Mouse (Mus musculus) kidney, embryonic 14.5 days (tissue): ENCODE data around the gene Aurkaip1. TPM values are rescaled to one million over a fixed set of nuclear protein-coding genes. Genes with fewer than 3 reads are reported as not detected.
A peak's percentile ranks its signal among the peaks of the same experiment; 100 is the strongest.

Experiments
- ATAC-seq: fragments of 200-750 bp; cut with Nextera tagmentation; 2 replicates; pipeline ENCODE4 v1.8.0; 2017; ENCODE audit warnings: moderate number of reproducible peaks, mild to moderate bottlenecking, moderate TSS enrichment, moderate library complexity; ENCODE audit not compliant: low FRiP score, low TSS enrichment
- H3K27ac ChIP-seq: fragments of 300-500 bp; sonication (generic); 2 replicates; pipeline ENCODE4 v1.5.1; 2014; ENCODE audit warnings: low read depth, mild to moderate bottlenecking, low read length, moderate library complexity, mixed read lengths
- H3K27me3 ChIP-seq: fragments of 300-500 bp; sonication (generic); 2 replicates; pipeline ENCODE4 v1.6.1; 2014; ENCODE audit warnings: mild to moderate bottlenecking, low read length; ENCODE audit not compliant: control insufficient read depth, insufficient read depth
- H3K36me3 ChIP-seq: fragments of 300-500 bp; sonication (generic); 2 replicates; pipeline ENCODE4 v1.6.1; 2014; ENCODE audit warnings: low read length, mixed read lengths; ENCODE audit not compliant: control insufficient read depth, insufficient read depth
- H3K4me1 ChIP-seq: fragments of 300-500 bp; sonication (generic); 2 replicates; pipeline ENCODE4 v1.6.1; 2014; ENCODE audit warnings: low read length, mixed read lengths; ENCODE audit not compliant: control insufficient read depth, insufficient read depth
- H3K4me2 ChIP-seq: fragments of 300-500 bp; sonication (generic); replicated peaks from 2 replicates; pipeline ENCODE4 v1.6.1; 2014; ENCODE audit warnings: low read depth, mild to moderate bottlenecking, low read length
- H3K4me3 ChIP-seq: fragments of 300-500 bp; sonication (generic); 2 replicates; pipeline ENCODE4 v1.5.1; 2014; ENCODE audit warnings: mild to moderate bottlenecking, low read length
- H3K9ac ChIP-seq: fragments of 300-500 bp; sonication (generic); 2 replicates; pipeline ENCODE4 v1.6.1; 2014; ENCODE audit warnings: low read depth, mild to moderate bottlenecking, low read length, moderate library complexity
- H3K9me3 ChIP-seq: fragments of 300-500 bp; sonication (generic); 2 replicates; pipeline ENCODE4 v1.6.1; 2016; ENCODE audit warnings: low read length; ENCODE audit not compliant: control insufficient read depth
- WGBS: fragments of 180-500 bp; shearing (Covaris S2); extraction: QIAGEN DNeasy Blood & Tissue Kit; methylation state at CpG from one replicate; pipeline ENCODE4 v1.1.7; 2014; 5-methylcytosine and 5-hydroxymethylcytosine counted together
- polyA plus RNA-seq: library from polyadenylated mRNA; unstranded; fragments of >200 nt; fragmentation: Nextera tagmentation; extraction: Ambion mirVana; gene quantifications from 2 replicates; pipeline ENCODE4 v1.2.1, GENCODE M21; 2014

The Aurkaip1 gene
- polyA plus RNA-seq, 1 experiment from 2014 or later, result 134 TPM

DNA sequence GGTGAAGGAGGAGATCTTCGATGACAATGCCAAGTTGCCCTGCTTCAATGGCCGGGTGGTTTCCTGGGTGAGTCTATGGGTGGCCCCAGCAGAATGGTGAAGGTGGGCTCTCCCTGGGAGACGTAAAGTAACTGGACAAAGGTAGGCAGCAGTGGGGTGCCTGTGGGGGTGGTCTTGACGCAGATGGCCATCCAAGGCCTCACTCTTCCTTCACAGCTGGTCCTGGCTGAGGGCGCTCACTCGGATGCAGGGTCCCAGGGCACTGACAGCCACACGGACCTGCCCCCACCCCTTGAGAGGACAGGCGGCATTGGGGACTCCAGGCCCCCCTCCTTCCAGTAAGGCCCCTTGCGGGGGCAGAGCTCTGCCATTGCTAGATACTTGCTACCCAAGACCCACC is 22.3 kb downstream of the Aurkaip1 start:
- no peak for ATAC-seq
- 88% methylated on average over 9 of the region's 9 CpGs for WGBS
- H3K36me3 ChIP-seq, result peaks cover 37% of the 10 kb centered on the region

DNA sequence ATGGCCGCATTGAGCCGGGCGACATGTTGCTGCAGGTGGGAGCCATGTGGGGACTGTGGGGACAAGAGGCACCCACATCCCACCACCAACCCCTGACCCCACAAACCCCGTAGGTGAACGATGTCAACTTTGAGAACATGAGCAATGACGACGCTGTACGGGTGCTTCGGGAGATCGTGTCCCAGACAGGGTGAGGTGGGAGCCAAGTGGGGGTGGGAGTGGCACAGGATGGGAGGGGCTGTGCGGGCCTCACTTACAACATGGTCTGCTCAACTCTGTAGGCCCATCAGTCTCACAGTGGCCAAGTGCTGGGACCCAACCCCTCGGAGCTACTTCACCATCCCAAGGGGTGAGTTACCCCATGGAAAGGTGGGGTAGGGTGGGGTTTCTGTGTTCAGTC is 23.9 kb downstream of the Aurkaip1 start:
- Histone ChIP-seq H3K27me3 (no peaks in the 10 kb centered on the region), H3K27ac (no peak overlapping the region), H3K9me3 (no peaks in the 10 kb centered on the region), H3K36me3 (peaks cover 45% of the 10 kb centered on the region), H3K4me1 (no peaks in the 10 kb centered on the region), H3K9ac (no peak overlapping the region), H3K4me3 (no peak overlapping the region), H3K4me2 (no peak overlapping the region)
- 94% methylated on average over 12 of the region's 12 CpGs for WGBS
- no peak for ATAC-seq

More for the DNA sequence above, 22.3 kb downstream of the Aurkaip1 start:
- H3K4me2 ChIP-seq, result no peak overlapping the region
- H3K4me1 ChIP-seq, result peaks cover 8% of the 10 kb centered on the region
- no peak overlapping the region for H3K4me3 ChIP-seq
- no peaks in the 10 kb centered on the region for H3K9me3 ChIP-seq
- no peaks in the 10 kb centered on the region for H3K27me3 ChIP-seq
- no peak overlapping the region for H3K9ac ChIP-seq
- no peak overlapping the region for H3K27ac ChIP-seq

DNA sequence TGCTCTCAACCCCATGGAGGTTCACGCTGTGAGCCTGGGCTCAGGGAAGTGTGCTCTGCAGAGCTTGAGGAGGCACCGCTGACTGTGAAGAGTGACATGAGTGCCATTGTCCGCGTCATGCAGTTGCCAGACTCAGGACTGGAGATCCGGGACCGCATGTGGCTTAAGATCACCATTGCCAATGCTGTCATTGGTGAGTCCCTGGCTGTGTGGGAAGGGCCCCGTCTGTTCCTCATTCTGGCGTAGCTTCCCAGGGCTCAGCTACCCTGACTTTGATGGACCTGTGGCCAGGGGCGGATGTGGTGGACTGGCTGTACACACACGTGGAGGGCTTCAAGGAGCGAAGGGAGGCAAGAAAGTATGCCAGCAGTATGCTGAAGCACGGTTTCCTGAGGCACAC is 25.0 kb downstream of the Aurkaip1 start:
- no peak for ATAC-seq
- H3K4me1 ChIP-seq, result no peaks in the 10 kb centered on the region
- H3K9me3 ChIP-seq, result no peaks in the 10 kb centered on the region
- WGBS, result 96% methylated on average over 12 of the region's 12 CpGs
- H3K4me2 ChIP-seq, result no peak overlapping the region
- no peak overlapping the region for H3K27ac ChIP-seq
- H3K27me3 ChIP-seq, result no peaks in the 10 kb centered on the region
- no peak overlapping the region for H3K4me3 ChIP-seq
- no peak overlapping the region for H3K9ac ChIP-seq
- peaks cover 45% of the 10 kb centered on the region for H3K36me3 ChIP-seq

DNA sequence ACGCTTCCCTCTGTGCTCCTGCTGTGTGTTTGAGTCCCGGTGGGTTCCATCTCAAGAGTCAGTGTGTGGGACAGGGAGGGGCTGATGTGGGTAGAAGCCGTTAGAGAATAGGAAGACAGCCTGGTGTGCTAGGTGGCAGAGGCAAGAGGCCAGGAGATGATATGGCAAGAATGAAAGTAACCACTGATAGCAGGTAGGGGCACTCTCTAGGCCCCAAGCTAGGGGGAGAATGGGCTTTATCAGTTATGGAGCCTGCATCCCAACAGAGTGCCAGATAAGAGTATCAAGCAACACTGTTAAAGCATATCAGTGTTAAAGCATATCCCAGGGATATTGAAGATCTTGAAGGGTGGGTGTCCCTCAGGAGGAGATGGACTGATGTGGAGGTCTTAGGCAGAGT is 25.8 kb downstream of the Aurkaip1 start:
- Histone ChIP-seq H3K9me3 (no peaks in the 10 kb centered on the region), H3K36me3 (peaks cover 45% of the 10 kb centered on the region)
- no peak for ATAC-seq

DNA sequence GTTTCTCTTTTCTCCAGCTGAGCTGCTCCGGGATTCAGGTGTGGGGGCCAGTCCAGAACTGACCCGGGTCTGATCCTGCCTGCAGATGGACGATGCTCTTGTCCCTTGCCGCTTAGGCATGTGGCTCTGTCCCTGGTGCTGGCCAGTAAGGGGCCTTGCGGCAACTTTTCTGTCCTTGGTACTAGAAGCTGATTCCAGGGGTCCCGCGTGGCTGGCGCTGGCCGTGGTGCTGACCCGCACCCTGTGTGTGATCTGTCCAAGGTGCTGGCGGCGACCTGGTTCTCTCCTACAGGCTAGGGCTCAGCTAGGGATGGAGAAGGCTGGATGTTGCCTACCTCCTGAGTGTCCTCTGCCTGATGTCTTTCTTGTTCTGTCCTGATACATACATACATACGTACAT is 28.2 kb downstream of the Aurkaip1 start:
- no peaks in the 10 kb centered on the region for H3K27me3 ChIP-seq
- no peak overlapping the region for H3K9ac ChIP-seq
- H3K4me3 ChIP-seq, result no peak overlapping the region
- H3K27ac ChIP-seq, result no peak overlapping the region
- H3K4me2 ChIP-seq, result no peak overlapping the region
- ATAC-seq, result peak; percentile 74
- peaks cover 44% of the 10 kb centered on the region for H3K36me3 ChIP-seq
- no peaks in the 10 kb centered on the region for H3K4me1 ChIP-seq
- no peaks in the 10 kb centered on the region for H3K9me3 ChIP-seq
- WGBS, result 13% methylated on average over 13 of the region's 13 CpGs

More for the DNA sequence above, 25.8 kb downstream of the Aurkaip1 start:
- no peak overlapping the region for H3K9ac ChIP-seq
- no peak overlapping the region for H3K4me2 ChIP-seq
- no peak overlapping the region for H3K27ac ChIP-seq
- 80% methylated on average over 3 of the region's 3 CpGs for WGBS
- H3K4me3 ChIP-seq, result no peak overlapping the region
- no peaks in the 10 kb centered on the region for H3K4me1 ChIP-seq
- no peaks in the 10 kb centered on the region for H3K27me3 ChIP-seq

DNA sequence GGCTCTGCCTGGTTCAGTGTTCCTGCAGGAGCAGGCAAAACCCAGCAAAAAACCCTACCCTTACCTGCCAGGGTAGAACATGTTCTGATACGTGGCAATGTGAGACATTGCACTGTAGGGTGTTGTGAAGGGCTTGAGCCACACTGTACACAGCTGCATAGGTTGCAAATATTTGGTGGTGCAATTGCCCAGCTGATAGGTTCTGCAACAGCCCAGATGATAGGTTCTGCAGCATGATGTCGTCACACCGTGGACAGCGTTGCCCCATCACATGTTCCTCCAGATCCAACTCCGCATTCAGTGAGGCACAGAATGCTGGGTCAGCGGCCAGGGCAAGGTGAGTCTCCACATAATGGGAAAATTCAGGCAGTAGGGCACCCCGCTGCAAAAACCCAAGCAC is 30.7 kb downstream of the Aurkaip1 start:
- Histone ChIP-seq H3K9me3 (no peaks in the 10 kb centered on the region), H3K9ac (no peak overlapping the region), H3K4me2 (no peak overlapping the region), H3K27me3 (no peaks in the 10 kb centered on the region), H3K36me3 (peaks cover 41% of the 10 kb centered on the region), H3K4me3 (no peak overlapping the region), H3K27ac (no peak overlapping the region), H3K4me1 (no peaks in the 10 kb centered on the region)
- no peak for ATAC-seq
- 89% methylated on average over 7 of the region's 7 CpGs for WGBS

DNA sequence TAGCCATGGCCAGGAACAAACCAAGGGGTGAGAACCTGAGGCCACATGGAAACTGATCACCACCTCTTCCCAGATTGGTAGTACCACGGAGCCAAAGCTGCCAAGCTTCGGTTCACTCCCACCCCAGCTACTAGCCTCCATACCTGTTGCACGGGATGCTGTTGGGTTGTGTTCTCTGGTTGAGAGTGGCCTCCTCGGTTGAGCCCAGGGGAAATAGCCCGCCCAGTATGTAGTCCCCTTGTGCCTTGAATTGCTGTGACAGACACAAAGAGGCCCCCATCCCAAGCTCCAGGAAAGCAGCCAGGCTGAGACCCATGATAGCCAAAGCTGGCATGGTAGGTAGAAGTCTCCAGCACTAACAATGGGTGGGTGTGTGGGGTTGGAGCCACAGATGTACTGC is 31.9 kb downstream of the Aurkaip1 start, which contains the start of gene Tas1r3:
Gene Tas1r3, minus strand, starts transcription at position 362 of the 400 bp plus-strand sequence.
- Histone ChIP-seq H3K27me3 (no peaks in the 10 kb centered on the region), H3K36me3 (peaks cover 36% of the 10 kb centered on the region), H3K4me2 (no peak within 1 kb of the TSS), H3K4me1 (no peaks in the 10 kb centered on the region), H3K27ac (no peak within 1 kb of the TSS), H3K9ac (no peak within 1 kb of the TSS), H3K4me3 (no peak within 1 kb of the TSS), H3K9me3 (no peaks in the 10 kb centered on the region)
- 81% methylated on average over 5 of the region's 5 CpGs for WGBS
- ATAC-seq, result no peak

DNA sequence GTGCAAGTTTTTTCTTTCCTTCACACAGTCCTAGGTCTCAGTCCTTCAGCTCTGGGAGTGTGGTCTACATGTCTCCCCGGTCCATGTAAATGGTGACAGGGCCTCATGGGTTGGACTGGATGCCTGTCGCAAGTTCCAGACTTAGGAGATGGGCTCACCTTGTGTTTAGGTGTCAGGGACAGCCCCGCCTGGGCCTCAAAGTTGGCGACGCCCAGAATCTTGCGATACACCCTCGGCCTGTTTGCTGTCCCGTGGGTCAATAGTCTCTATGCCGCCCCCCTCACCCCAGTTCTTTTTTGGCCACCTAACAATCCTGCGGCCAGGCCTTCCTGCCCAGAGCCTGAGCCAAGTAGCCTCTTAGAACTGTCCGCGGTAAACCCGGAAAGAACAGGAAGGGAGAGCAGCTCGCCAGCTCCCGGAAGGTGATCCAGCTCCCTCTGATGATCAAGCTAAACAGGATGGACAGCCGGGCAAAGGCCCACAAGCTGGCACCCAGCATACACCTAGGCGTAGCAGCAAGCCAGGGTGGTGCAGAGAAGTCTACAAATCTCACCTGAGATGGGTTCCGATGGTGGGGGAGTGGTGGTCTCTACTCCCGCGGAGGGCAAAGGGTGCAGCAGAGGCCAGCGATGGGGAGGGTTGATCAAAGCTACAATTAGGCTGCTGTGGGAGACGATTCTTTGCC is 37.7 kb downstream of the Aurkaip1 start:
- H3K4me2 ChIP-seq, result peak overlapping the region; percentile 86
- H3K36me3 ChIP-seq, result peaks cover 40% of the 10 kb centered on the region
- no peaks in the 10 kb centered on the region for H3K9me3 ChIP-seq
- H3K27me3 ChIP-seq, result no peaks in the 10 kb centered on the region
- no peak overlapping the region for H3K27ac ChIP-seq
- ATAC-seq, result peak; percentile 61
- peaks cover 5% of the 10 kb centered on the region for H3K4me1 ChIP-seq
- peak overlapping the region; percentile 73 for H3K4me3 ChIP-seq
- H3K9ac ChIP-seq, result peak overlapping the region; percentile 83
- WGBS, result 7% methylated on average over 22 of the region's 22 CpGs

DNA sequence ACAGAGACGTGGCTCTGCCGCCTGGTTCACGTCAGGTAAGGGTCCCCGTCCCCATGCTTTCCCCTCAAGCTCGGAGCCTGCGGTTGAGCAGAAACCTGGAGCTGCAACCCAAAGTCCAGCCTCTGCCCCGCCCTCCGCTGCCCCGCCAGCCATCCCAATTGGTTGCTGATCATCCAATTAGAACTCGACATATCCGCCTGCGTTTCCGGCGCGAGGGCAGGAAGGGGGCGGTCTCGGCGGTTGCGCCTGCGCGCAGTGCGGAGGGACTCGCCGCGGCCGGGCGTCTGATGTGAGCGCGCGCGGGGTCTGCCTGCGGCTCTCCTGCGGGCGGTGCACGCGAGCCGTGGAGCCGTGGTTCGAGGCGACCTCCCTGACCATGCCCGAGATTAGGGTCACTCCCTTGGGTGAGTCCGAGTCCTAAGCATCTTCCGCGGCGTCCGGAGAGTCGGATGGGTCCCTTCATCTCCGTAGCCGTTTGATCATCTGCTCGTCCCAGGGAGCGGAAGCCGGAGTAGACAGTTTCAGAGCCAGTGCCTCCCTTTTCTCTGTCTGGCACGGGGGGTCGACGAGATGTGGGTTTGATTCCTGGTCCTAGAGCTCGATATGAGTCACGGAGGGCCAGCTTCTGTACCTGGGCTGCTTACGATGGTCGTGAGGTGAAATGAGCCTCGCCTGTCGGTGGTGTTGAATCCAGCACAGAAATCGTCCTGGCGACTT is 38.4 kb downstream of the Aurkaip1 start, which contains the start of the genes Cptp and Ints11:
Gene Cptp, minus strand, starts transcription at position 124 of the 717 bp plus-strand sequence.
Gene Ints11, plus strand, starts transcription at position 230 of the 717 bp plus-strand sequence.
- no peaks in the 10 kb centered on the region for H3K27me3 ChIP-seq
- peak; percentile 97 for ATAC-seq
- peak within 1 kb of the TSS; percentile 73 for H3K4me3 ChIP-seq
- WGBS, result under 1% methylated on average over 63 of the region's 63 CpGs
- H3K9ac ChIP-seq, result peak within 1 kb of the TSS; percentile 86
- H3K4me1 ChIP-seq, result peaks cover 5% of the 10 kb centered on the region
- no peaks in the 10 kb centered on the region for H3K9me3 ChIP-seq
- H3K4me2 ChIP-seq, result peak within 1 kb of the TSS; percentile 86
- peak within 1 kb of the TSS; percentile 31; the same call in 1 of the 2 replicates for H3K27ac ChIP-seq
- peaks cover 47% of the 10 kb centered on the region for H3K36me3 ChIP-seq
